Mouse (Mus musculus): Measurements from ENCODE around the gene Mllt10.
A peak's percentile ranks its signal among the peaks of the same experiment; 100 is the strongest.

DNA sequence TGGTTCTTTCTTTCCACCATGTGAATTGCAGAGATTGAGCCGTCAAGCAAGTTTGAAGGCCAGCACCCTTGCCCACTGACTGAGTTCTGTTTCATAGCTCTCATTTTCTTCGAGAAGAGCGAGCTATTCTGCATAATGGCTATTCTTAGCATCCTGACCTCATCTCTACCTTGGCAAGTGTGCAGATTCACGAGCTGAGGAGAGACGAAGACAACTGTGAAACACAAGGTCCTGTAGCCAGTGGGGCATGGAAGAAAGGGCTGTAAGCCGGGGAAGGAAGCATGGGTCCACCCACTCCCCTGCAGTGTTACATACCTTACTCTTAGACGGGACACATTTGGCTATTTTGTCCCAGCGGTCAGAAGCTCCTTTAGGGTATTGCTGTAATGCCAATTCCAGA is 164.1 kb downstream of the Mllt10 start:
- TF ChIP-seq CTCF (IDR thresholded peaks at IDR 0.05) (no peak), POLR2A (IDR thresholded peaks at IDR 0.05; ENCODE audit: insufficient read depth, low read depth, low read length) (no peak), EP300 (IDR thresholded peaks at IDR 0.05; ENCODE audit: insufficient read depth, low read depth, low read length) (0 out of 2 replicates have a peak, but pooled peaks have one; percentile 25)
